Mouse (Mus musculus) thymus, postnatal 25 days (tissue): ENCODE data around the gene Kif13a.
A peak's percentile ranks its signal among the peaks of the same experiment; 100 is the strongest.

Experiments
- DNase-seq: peaks from one replicate; pipeline ENCODE4 v3.0.0; 2022

The Kif13a gene

DNA sequence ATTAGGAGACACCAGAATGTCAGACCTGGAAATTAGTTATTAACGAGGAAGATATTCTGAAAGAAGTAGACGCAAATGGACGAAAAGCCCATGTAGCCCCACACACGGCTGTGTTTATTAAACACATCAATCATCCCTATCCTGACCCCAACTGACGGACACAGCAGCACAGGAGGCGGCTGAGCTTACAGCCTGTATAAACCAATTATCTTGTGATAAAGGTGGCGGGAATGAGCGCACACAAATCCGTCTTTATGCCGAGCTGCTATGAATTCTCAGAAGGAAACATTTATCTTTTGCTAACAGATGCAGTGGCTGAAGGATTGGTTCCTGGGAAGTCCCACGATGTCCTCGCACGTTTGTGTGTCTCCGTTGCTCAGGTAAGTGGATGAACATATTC is 48.9 kb downstream of the Kif13a start:
- DNase-seq, result no peak

DNA sequence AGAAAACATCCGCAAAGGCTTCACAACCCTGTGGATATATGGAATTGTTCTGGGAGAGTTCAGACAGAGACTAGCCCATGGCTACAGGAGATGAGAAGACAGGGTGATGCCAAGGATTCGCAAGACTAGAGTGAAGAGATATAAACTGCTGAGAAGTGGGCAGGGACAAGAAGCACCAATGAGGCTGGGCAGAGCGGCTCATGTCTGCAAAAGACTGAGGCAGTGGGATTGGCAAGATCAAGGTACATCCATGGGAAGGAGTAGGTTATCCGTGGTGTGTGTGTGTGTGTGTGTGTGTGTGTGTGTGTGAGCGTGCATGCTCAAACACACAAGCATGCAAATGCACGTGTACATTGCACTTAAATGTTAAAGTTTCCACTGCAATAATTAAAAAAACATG is 49.4 kb downstream of the Kif13a start:
- no peak for DNase-seq

DNA sequence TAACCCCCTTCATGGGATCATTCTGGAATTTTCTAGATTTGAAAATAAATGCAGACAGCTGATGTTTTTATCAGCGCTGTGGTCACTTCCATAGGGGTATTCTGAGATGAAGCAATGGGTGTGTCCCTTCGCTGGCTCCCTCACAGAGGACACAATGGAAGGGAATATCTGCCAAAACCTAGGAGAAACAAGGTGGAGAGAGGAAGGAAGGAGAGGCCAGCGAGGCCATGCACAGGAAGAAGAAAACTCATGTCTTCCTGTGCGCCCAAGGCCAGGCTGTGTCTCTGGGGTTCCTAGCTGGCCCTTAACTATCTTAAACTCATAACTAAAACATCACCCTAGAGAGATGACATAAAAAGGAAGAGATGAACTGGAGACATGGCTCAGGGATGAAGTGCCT is 52.6 kb downstream of the Kif13a start:
- DNase-seq, result no peak

DNA sequence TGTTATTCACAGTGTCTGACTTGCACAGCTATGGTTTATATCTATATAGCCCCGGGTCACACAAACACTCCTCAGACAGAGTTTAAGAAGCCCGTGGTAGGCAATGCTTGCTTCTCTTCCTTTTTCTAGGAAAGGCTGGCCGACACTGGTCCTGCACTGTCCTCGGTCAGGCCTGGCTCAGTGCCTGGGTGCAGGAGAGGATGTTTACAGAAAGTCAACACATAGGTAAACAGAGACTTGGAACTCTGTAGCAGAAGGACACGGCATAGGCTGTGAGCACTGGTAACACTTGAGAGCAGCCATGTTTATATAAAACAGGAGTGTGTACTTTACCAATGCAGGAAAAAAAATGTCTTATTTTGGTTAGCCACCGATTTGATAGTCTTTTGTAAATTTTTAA is 54.3 kb downstream of the Kif13a start:
- DNase-seq, result no peak

DNA sequence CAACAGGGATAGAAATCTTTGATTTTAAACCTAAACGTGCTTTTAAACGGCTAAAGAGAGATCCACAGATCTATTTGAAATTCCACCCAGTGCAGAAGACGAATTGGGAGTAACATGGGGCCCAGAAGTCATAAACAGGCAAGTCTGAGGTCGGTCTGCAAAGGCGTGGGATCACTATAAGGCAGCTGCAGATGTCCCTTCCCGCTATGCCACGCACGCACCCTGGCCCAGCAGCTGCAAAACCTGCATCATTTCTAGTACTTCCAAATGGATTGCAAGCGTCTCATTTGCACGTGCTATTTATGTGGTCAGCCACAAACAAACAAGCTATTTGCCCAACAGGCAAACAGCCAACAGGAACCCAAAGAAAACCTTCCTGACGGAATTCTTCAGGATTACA is 56.9 kb downstream of the Kif13a start:
- no peak for DNase-seq

DNA sequence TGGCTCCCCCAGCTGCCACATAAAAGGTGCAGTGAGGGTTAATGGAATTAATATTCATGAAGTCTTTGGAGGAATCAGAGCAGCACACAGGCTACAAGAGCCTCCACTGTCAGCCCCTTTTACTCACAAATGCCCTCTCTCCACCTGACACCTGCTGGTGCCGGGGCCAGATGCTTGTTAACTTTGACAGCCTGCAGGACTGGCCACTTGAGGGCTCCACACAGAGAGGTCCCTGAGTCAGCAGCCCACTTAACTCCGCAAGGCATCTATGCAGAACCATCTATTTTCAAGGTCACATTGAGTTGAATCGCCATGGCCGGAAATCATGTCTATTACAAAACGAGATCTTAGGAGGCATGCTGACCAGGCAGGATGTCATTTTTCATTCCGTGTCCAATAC is 57.5 kb downstream of the Kif13a start:
- DNase-seq, result no peak

DNA sequence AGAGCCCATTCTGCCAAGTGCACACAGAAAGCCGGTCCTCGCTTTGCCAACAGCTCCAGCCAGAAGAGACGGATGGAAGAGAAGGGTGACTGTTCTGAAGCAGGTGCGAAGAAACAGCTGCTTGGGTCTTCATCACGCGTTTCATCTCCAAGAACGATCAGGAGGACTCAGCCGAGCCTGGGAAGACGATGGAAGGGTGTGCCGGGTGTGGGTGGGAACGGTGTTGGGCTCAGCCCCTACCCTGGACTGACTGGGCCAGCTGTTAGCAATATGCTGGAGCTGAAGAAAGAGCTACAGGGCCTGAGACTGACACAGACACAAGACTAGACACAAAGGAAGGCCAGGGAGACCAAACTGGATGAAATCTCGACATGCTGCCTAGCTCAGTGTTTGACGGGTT is 60.2 kb downstream of the Kif13a start:
- no peak for DNase-seq

DNA sequence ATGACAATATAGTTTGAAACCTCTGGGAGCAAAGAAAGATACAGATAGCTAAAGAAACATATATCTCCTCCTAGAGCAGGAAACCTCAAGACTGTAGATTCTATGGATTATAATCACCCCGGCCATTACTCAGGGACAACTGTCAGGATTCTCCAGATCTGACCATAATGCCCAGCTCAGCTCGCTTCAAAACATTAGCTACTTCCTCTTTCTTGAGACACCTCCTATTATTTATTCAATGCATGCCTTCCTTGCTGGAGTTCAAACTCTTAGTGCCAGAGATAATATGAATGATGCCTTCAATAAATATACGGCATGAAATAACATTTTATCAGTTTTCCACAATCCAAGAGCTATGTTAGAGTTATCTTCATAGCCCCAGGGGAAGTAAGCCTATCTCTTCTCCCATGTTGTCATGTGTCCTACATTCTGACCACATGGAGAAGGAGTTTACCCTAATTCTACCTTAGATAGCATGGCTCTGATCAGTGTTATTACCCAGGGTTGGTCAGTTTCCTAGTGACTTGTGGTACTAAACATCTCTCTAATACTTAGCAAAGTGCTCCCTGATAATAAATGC is 66.4 kb downstream of the Kif13a start:
- DNase-seq, result no peak

DNA sequence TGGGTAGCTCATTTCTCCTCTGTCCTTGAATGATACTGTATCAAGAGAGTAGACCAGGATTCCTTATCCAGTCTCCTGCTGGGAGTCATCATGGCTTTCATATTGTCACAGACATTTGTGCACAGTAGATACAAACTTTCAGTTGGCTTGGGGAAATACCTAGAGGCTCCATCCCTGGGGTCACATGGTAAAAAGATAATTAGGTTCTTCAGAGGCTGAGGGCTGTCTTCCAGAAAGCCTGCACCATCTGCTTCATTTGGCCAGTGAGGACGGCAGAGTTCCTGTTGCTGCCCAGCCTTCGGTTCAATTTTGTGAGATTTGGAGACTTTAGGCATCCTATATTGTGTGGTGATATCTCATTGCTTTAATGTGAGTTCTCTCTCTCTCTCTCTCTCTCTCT is 69.8 kb downstream of the Kif13a start:
- DNase-seq, result no peak

DNA sequence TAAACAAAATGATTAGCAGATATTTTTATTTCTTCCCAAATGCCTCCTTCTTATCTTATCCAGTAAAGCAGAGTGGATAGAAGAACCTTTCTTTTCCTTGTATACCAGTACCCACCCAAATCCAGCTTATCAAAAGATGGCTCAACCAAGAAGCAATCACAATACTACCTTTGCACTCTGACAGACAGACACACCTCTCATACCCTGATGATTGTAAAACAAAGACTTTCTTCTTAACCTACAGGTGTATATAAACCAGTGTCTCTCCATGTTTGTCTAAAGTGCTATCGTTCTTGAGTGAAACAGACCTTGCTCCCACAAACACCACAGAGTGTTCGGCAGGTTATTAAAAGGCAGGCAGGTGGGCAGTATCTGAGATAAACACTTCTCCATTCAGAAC is 70.5 kb downstream of the Kif13a start:
- DNase-seq, result no peak

DNA sequence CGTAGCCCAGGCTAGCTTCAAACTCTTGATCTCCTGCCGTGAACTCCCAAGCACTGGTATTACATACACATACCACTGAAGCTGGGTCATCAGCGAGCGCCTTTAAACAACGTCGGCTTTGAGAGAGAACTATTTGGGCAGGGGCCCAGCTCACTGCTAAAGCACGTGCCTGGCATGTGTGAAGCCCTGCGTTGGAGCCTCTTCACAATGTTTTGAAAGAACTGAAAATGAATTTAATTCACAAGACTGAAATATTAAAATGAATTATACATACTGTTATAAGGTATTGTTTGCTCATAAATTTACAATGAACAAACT is 70.9 kb downstream of the Kif13a start:
- no peak for DNase-seq

DNA sequence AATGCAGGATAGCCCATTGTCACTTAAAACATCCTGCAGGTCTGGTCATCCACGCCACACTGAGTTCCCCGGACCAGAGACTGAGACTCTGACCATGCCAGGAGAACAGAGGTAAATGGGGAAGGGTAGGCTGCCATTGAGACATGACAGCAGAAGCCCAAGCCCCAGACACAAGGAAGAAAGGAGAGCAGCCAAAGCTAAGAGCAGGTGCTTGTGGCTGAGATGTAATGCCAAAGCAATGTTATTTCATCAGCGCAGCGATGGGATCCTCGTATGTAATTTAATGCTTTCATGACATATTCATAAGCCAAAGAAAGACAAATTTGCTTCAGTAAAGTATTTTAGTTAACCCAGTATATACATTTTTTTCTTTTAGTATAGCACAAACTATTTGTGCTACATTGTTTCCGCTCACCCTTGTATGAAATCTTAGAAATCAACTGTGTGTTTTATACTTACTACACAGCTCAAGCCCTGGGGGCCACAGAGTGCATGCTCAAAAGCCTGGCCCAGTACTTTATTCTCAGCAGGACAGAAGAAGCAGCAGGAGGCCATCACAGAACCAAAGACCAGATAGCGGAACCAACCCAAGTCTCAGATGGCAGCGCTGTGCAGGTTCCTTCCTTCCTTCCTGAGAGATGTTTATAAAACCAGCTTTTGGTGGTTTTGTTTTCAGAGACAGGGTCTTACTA is 71.4 kb downstream of the Kif13a start:
- DNase-seq, result no peak

DNA sequence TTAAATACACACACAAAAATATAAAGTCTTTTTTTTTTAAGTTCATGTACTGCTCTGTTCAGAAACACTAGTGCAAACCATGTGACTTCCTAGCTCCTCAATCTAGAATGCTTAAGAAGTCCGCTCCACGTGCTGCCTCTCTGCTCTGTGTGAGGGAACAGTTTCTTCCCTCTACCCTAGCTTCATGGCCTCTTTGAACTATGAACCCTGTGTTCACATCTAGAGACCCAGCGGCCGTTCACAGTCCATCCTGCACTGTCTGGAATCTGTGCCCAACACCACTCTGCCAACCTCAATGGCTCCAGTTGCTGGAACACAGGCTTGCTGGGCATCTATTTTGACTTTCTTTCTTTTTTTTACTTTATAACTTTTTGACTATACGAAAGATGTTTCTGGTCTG is 75.2 kb downstream of the Kif13a start:
- no peak for DNase-seq

DNA sequence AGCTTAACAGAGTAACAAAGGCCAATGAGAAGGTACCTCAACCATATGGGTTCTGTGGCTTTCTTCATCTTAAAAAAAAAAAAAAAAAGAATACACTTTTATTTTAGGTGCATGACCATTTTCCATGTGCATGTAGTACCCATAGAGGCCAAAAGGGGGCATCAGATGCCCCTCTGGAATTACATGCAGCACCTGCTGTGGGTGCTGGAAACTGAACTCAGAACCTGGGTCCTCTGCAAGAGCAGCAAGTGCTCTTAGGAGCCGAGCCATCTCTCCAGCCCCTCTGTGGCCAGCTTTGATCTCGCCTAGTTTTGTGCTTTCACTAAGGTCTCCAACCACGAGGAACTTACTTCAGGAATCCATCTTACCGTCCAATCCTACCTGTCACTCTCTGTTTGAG is 77.2 kb downstream of the Kif13a start:
- DNase-seq, result no peak

DNA sequence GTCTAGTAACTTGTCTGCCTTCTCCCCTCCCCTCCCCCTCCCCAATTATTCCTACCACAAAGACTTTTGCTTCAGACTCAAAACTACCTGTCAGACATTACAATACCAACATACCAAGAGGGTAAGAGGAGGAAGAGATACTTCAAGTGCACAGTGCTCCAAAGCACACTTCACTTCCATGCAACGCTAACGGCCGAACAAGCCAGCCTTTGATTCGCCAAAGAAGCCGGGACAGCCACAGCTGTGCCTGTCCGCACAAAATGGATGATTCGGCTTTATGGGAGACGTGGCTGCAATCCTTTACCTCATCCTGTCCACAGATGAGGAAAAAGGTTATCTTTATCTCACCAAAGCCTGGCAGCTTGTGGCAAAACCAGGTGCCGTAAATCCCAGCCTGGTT is 84.2 kb downstream of the Kif13a start:
- DNase-seq, result no peak

DNA sequence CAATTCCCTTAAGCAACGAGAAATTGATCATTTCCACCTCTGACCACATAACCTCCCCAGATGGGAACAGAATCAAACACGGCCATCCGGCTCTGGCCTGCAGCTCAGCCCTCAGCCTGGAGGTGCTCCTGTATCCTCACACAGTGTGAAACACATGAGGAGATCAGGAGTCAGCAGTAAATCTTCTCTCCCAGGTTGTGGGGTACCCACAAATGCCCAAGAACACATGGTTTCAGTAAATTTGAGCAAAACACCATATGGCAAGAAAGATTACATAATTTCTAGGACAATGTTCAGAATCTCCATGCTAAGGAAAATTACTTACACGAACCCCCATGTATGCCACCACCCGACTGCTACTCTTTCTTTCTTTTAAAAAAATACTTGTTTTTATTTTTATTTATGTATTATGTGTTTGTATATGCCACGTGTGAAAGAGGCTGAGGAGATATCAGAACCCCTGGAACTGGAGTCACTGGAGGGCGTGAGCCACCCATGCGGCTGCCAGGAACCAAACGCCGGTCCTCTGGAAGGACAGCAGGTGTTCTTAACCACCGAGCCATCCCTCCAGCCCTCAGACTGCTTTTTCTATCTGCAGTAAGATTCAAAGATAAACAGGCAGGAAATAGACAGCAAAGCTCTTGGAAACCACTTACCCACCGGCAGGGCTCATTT is 85.0 kb downstream of the Kif13a start:
- peak; percentile 6 for DNase-seq

DNA sequence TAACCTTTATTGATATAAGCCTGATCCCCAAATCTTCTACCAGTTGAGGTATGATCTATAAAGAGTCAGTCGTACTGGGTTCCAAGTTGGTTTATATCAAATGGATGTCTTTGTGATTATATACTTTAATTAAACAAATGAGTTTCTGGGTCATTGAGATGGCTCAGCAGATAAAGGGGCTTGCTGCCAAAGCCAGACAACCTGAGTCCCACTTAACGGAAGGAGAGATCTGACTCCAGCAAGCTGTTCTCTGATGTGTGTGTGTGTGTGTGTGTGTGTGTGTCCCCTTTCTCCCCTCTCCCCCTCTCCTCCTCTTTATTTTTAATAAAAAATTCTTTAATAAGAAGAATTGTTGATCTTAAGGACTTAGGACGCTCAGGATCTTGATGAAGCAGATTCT is 86.0 kb downstream of the Kif13a start:
- DNase-seq, result no peak

DNA sequence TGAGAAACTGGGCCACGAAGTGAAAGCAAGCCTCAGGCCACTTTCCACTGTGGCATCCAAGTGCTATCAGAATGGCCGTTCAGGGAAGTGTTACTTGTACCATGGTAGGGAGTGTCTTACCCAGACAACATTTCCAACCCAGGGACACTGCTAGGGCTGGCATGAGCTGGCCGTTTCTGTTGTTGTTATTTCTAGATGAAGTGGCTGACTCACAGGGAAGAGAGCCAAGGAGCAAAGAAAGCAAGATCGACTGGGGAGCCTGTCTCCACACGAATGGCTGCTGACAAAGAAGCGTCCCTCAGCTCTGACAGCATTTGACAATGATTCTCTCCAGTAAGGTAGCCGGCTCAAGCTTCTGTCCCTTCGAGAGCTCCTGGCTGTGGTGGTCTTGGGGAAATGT is 87.5 kb downstream of the Kif13a start:
- DNase-seq, result no peak

DNA sequence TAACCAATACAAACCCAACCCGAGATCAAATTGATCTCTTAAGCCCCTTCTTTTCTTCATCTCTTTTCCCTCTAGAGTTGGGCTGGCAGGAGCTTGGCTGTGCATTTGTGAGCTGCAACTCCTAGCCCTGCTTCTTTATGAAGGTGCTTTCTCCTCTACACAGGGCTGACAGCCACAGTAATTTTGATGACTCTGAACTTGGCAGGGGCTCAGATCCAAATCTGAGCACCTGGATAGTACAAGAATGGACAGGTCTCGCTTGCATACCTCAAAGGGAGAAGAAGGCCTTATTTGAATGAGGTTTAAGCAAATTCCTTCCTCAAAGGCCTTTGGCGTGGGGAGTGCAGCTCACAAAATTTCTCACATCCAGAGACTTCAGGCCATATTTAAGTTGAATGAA is 88.0 kb downstream of the Kif13a start:
- DNase-seq, result no peak

DNA sequence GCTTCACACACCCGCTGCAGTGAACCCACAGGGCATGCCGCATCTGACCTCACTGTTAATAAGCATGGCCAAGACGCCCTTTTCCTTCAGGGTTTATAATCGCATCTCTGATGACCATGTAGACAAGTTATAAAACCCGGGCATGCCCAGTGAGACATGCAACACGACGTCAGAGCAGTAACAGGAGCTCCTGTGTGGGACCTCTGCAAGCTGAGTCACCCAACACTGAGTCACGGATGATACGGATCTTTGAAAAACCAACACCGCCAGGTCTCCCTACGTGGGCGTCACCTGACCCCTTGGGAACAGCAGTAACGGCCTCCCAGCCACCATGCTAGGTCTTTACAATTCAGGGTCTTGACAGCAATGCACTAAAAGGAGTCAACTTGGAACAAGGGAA is 89.0 kb downstream of the Kif13a start:
- DNase-seq, result no peak

DNA sequence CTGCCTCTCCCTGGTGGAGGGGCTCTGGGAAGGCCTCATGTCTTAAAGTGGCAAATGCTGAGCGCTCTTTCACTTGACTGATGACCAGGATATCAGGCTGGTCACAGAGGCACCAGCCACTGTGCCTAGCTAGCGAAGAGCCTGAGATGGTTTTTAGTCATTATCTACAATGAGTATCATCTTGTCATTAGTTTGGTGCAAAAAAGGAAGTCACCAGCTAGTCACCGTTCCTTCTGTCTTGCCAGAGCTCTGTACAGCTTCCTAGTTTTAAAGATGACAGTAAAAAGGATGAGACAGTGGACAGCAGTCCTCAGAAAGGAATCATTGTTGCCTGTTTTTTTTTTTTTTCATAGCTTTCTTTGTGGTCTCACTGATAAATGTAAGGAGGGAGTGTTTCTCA is 90.4 kb downstream of the Kif13a start:
- DNase-seq, result no peak

DNA sequence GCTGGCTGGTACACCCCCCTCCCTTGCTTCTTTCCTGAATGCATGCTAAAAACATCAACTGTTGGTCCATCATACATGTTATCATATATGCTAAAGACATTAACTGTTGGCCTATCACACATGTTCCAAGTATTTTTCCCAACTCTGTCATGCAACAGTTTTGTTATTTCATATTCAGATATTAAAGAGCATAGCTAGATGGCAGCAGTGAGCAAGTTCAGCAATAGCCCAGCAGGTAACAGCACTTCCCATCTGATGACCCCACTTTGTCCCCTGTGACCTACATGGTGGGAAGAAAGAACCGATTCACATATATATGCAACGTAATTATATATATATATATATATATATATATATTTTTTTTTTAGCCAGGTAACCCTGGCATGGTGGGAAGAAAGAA is 91.1 kb downstream of the Kif13a start:
- DNase-seq, result no peak

DNA sequence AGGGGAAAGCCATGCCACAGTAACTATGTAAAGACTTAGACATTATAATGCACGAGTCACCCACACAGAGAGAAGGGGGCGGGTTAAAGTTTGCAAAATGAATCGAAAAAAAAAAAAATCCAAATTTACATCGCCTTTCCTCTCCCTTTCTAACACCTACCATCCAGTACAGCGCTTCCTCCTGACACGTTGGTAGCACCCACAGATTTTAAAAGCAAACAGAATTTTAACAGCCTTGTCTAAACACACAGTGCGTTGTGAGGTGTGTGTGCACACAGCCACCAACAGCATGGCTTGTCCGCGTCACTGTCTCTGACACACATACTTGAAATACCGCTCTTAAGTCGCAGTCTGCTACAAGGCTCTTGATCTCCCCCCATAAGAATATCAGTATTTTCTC is 94.3 kb downstream of the Kif13a start:
- DNase-seq, result no peak

DNA sequence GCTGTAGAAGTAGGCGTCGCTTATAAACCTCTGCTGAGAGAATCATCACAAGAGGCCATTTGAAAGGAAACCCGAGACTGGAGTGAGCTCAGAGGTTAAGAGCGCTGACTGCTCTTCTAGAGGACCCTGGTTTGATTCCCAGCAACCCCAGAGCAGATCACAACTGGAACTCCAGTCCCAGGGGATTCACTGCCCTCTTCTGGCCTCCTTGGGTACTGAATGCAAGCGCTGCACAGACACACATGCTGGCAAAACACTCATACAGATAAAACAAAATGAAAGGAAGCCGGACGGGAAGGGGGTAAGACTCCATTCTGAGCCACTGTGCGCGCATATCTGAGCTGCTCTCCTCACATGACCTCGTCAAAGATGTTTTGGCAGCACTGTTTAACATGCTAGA is 94.9 kb downstream of the Kif13a start:
- DNase-seq, result no peak

DNA sequence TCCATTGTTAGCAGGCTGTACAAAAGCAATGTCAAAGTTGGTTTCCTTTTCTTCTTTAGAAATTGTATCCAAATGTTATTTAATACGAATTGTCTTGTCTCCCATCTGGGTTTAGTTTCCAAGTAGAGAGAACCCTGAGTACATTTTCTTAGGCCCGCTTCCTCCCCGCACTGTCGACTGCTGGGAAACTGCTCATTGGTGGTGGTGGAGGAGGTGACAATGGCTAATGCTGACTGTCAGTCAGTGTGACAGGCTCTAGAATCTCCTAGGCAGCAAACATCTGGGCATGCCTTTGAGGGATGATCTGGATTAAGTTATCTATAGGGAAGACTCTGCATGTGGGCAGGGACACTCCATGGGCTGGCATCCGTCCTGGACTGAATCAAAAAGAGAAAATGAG is 96.1 kb downstream of the Kif13a start:
- DNase-seq, result no peak
